Mouse (Mus musculus): ENCODE measurements around the gene Olfr606. TPM values are rescaled to one million over a fixed set of nuclear protein-coding genes. Genes with fewer than 3 reads are reported as not detected.
"Not testable (repeated sequence)": the region's sequence is repeated elsewhere in the genome, so short reads cannot be mapped to it uniquely, and the experiment has no call there.

The Olfr606 gene
- not detected in 2 replicates for polyA plus RNA-seq (2015; fragmentation: Nextera tagmentation; extraction: Ambion mirVana)

DNA sequence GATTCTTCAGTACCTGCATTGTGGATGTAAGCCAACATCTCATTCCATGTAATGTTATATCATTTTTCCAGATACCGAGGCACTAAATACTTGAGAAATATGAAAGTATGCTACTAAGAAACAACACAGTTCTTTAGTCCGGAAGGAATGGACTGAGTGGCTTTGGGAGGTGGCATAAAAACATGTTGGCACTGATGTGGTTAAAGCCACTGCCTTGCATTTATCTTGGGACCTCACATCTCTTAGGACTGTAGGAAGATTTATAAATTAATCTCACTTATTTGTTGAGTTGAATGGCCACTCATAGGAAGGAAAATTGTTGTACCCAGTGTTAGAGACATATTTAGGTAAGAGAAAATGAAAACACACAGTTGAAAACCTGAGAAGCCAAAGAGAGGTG, at the start of gene Olfr606:
TSS of gene Olfr606 (plus strand) at position 301 of the 400 bp plus-strand sequence.
- Histone ChIP-seq H3K27me3 (no peaks in the 10 kb centered on the region), H3K9ac (no peak within 1 kb of the TSS), H3K4me3 (replicated peaks) (no peak within 1 kb of the TSS), H3K9me3 (replicated peaks) (no peaks in the 10 kb centered on the region), H3K4me1 (replicated peaks) (no peaks in the 10 kb centered on the region), H3K27ac (replicated peaks) (no peak within 1 kb of the TSS), H3K36me3 (replicated peaks) (no peaks in the 10 kb centered on the region), H3K4me2 (no peak within 1 kb of the TSS)
- WGBS (ENCODE audit: insufficient replicate concordance), result 63% methylated on average over 2 of the region's 2 CpGs
- ATAC-seq (ENCODE audit: insufficient read depth), result no peak

DNA sequence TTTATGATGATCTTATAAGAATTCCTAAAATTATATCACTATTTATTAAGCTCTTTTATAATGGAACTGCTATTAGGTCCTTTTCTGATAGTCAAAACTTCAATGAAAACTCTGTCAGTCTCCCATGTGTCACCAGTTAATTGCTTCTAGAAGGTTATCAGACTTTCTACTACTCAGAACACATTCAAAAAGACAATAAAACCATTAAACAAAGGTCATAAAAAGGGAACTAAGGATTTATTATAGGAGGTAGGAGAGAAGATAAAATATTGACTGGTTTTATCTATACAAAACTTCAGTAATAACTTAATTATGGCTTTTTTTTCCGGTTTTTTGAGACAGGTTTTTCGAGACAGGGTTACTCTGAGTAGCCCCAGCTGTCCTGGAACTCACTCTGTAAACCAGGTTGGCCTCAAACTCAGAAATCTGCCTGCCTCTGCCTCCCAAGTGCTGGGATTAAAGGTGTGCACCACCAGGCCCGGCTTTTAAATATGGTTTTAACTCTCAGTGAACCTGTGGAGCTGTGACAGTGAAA, 42.3 kb upstream of the Olfr606 start:
- not testable (repeated sequence) for H3K4me2 ChIP-seq; H3K9ac ChIP-seq; ATAC-seq (ENCODE audit: insufficient read depth); H3K27me3 ChIP-seq; H3K36me3 ChIP-seq (replicated peaks); H3K9me3 ChIP-seq (replicated peaks); H3K27ac ChIP-seq (replicated peaks); H3K4me1 ChIP-seq (replicated peaks); H3K4me3 ChIP-seq (replicated peaks)
- 34% methylated on average over 3 of the region's 3 CpGs for WGBS (ENCODE audit: insufficient replicate concordance)

DNA sequence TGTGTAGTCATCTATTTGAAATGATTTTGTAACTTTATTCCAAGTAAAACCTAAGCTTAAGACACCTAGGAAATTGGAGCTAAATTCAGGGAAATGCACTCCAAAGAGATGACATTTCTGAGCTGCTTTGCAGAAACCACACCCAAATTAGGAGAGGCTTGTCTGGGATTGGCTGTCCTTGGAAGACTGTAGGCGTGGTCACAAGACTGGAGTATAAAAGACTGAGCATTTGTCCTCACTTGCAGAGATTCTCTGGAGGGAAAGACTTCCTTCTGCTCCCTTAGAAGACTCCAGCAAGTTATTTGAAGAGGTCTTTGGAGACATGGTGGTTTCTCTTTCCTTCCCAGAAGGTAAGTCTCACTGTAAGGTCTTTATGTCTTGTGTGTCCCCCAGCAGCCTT, 34.1 kb upstream of the Olfr606 start, which contains the start of gene Usp17lc:
TSS of gene Usp17lc (plus strand) at position 301 of the 400 bp plus-strand sequence.
- not testable (repeated sequence) for ATAC-seq (ENCODE audit: insufficient read depth)
- 41% methylated on average over 1 of the region's 1 CpGs for WGBS (ENCODE audit: insufficient replicate concordance)

DNA sequence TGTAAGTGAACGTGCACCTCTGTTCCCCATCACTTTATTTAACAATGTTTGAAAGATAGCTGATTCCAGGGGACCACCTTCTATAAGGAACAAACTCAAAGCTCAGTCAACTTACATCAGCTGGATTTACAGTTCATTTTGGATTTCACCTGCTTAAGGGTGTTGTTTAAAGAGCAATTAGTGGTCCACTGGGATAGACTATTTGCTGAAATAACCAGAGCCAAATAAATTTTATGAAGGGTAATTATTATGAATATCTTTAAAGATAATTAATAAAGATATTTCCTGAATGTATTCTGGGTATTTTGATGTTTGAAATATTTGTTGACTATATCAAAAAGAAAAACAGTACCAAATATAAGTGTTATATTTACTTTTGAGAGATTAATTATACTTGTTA, 3.5 kb upstream of the Olfr606 start, which contains the start of gene Olfr605:
TSS of gene Olfr605 (minus strand) at position 101 of the 400 bp plus-strand sequence.
- no peak for ATAC-seq (ENCODE audit: insufficient read depth)

More for the DNA sequence above, 34.1 kb upstream of the Olfr606 start, which contains the start of gene Usp17lc:
- H3K4me2 ChIP-seq; H3K9ac ChIP-seq; H3K4me1 ChIP-seq (replicated peaks); H3K27ac ChIP-seq (replicated peaks); H3K27me3 ChIP-seq; H3K9me3 ChIP-seq (replicated peaks); H3K36me3 ChIP-seq (replicated peaks); H3K4me3 ChIP-seq (replicated peaks): not testable (repeated sequence)

DNA sequence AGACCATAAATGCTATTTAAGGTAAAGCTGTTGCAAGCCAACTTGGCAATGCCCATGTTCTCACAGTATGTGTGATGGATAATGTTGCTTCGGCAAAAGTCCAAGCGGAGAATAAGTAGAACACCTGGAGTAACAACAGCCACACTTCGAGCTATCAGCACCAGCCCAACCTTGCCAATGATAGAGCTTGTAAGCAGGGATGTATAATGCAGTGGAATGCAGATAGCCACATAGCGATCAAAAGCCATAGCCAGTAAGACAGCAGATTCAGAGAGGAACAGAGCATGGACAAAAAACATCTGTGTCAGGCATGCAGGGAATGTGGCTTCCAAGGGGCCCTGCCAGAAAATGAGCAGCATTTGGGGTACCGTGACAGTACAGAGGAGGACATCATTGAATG, 11.7 kb downstream of the Olfr606 start:
- Histone ChIP-seq H3K4me1 (replicated peaks) (no peaks in the 10 kb centered on the region), H3K36me3 (replicated peaks) (no peaks in the 10 kb centered on the region), H3K27me3 (no peaks in the 10 kb centered on the region), H3K4me3 (replicated peaks) (no peak overlapping the region), H3K9ac (no peak overlapping the region), H3K9me3 (replicated peaks) (no peaks in the 10 kb centered on the region), H3K27ac (replicated peaks) (no peak overlapping the region), H3K4me2 (no peak overlapping the region)
- WGBS (ENCODE audit: insufficient replicate concordance), result 73% methylated on average over 5 of the region's 5 CpGs
- ATAC-seq (ENCODE audit: insufficient read depth), result no peak

More for the DNA sequence above, 3.5 kb upstream of the Olfr606 start, which contains the start of gene Olfr605:
- no peak within 1 kb of the TSS for H3K27ac ChIP-seq (replicated peaks)
- H3K27me3 ChIP-seq, result no peaks in the 10 kb centered on the region
- H3K4me2 ChIP-seq, result no peak within 1 kb of the TSS
- no peaks in the 10 kb centered on the region for H3K4me1 ChIP-seq (replicated peaks)
- no peak within 1 kb of the TSS for H3K4me3 ChIP-seq (replicated peaks)
- no peaks in the 10 kb centered on the region for H3K9me3 ChIP-seq (replicated peaks)
- no peak within 1 kb of the TSS for H3K9ac ChIP-seq
- H3K36me3 ChIP-seq (replicated peaks), result no peaks in the 10 kb centered on the region
- 69% methylated on average over 1 of the region's 1 CpGs for WGBS (ENCODE audit: insufficient replicate concordance)

DNA sequence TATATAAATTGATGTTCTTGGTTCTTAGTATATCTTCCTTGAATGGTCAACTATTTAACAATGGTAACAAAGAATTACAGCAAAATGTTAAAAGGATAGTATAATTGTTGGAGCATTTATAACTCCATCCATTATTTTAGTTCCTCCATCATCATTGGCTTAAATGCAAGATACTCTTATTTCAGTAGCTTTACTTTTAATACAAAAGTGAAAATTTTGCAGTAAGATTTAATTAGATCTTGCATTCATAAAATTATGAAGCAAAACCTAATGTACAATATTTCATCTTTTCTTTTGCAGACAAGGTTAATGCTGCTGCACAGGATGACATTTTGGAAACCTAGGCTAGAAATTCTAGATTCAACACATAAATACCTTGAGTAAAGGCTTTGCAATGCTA, 20.7 kb downstream of the Olfr606 start, which contains the start of gene Olfr608:
TSS of gene Olfr608 (plus strand) at position 301 of the 400 bp plus-strand sequence.
- H3K4me1 ChIP-seq (replicated peaks), result no peaks in the 10 kb centered on the region
- H3K27me3 ChIP-seq, result no peaks in the 10 kb centered on the region
- H3K4me2 ChIP-seq, result no peak within 1 kb of the TSS
- H3K9me3 ChIP-seq (replicated peaks), result no peaks in the 10 kb centered on the region
- no peak within 1 kb of the TSS for H3K27ac ChIP-seq (replicated peaks)
- no peak within 1 kb of the TSS for H3K4me3 ChIP-seq (replicated peaks)
- no peak for ATAC-seq (ENCODE audit: insufficient read depth)
- no peaks in the 10 kb centered on the region for H3K36me3 ChIP-seq (replicated peaks)
- no peak within 1 kb of the TSS for H3K9ac ChIP-seq

DNA sequence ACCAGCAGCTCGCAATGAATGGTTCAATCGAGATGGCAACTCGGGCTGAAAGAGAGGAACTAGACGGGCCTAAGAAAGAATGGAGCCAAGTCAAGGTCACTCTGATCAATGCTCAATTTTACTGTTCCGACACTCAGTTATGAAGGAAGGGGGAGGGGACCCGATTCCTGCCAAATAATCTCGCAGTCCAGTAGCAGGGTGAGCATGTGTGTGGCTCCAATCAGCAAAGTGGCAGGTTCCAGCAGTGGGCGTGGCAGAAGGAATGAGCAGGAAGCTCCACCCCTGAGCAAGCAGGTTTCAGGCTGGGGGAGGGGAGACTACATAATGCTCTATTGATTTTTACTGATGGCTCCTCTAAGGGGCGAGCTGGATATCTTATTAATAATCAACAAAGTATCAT, 28.3 kb downstream of the Olfr606 start:
- not testable (repeated sequence) for H3K4me2 ChIP-seq; H3K36me3 ChIP-seq (replicated peaks); H3K4me1 ChIP-seq (replicated peaks); H3K9ac ChIP-seq; H3K4me3 ChIP-seq (replicated peaks); H3K27ac ChIP-seq (replicated peaks); H3K27me3 ChIP-seq; H3K9me3 ChIP-seq (replicated peaks); ATAC-seq (ENCODE audit: insufficient read depth)
- 63% methylated on average over 9 of the region's 9 CpGs for WGBS (ENCODE audit: insufficient replicate concordance)

DNA sequence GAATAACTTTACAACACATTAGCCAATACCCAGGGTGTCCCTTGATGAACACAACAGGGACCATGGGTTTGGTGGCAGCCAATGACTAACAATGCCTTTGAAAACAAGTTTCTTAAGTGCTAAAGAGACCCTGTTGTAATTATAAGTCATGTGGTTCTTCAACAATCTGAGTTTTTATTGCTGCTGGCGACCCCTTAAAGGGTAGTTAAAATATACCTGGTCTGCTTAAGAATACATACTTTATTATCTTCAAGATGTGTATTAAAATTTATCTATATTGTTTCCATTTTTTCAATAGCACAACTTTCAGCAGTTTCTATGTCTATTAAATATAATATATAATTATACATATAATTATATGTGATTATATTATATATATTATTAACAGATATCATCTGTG, 49.1 kb downstream of the Olfr606 start, which contains the start of gene Olfr609:
TSS of gene Olfr609 (minus strand) at position 101 of the 400 bp plus-strand sequence.
- Histone ChIP-seq H3K4me2 (no peak within 1 kb of the TSS), H3K27ac (replicated peaks) (no peak within 1 kb of the TSS), H3K4me3 (replicated peaks) (no peak within 1 kb of the TSS), H3K36me3 (replicated peaks) (no peaks in the 10 kb centered on the region), H3K27me3 (no peaks in the 10 kb centered on the region), H3K9ac (no peak within 1 kb of the TSS), H3K4me1 (replicated peaks) (no peaks in the 10 kb centered on the region), H3K9me3 (replicated peaks) (no peaks in the 10 kb centered on the region)
- 27% methylated on average over 1 of the region's 1 CpGs for WGBS (ENCODE audit: insufficient replicate concordance)
- ATAC-seq (ENCODE audit: insufficient read depth), result no peak

Small RNA genes within 50 kb of the gene (microRNA-seq; reads per million reads assigned to microRNA genes)
- not detected for gene Gm25774

Other genes starting within 250 kb of the Olfr606 start
- not detected in 2 replicates for gene Olfr593, start 237.2 kb upstream of the Olfr606 start, polyA plus RNA-seq (2015; fragmentation: Nextera tagmentation; extraction: Ambion mirVana)
- not detected in 2 replicates for gene Olfr594, start 232.1 kb upstream of the Olfr606 start, polyA plus RNA-seq (2015; fragmentation: Nextera tagmentation; extraction: Ambion mirVana)
- not detected in 2 replicates for gene Usp17ld, start 196.5 kb upstream of the Olfr606 start, polyA plus RNA-seq (2015; fragmentation: Nextera tagmentation; extraction: Ambion mirVana)
- not detected in 2 replicates for gene Olfr596, start 143.4 kb upstream of the Olfr606 start, polyA plus RNA-seq (2015; fragmentation: Nextera tagmentation; extraction: Ambion mirVana)
- not detected in 2 replicates for gene Olfr597, start 132.7 kb upstream of the Olfr606 start, polyA plus RNA-seq (2015; fragmentation: Nextera tagmentation; extraction: Ambion mirVana)
- not detected in 2 replicates for gene Olfr598, start 125.5 kb upstream of the Olfr606 start, polyA plus RNA-seq (2015; fragmentation: Nextera tagmentation; extraction: Ambion mirVana)
- gene Olfr599, start 113.1 kb upstream of the Olfr606 start, polyA plus RNA-seq (2015; fragmentation: Nextera tagmentation; extraction: Ambion mirVana), result not detected in 2 replicates
- not detected in 2 replicates for gene Olfr600, start 99.4 kb upstream of the Olfr606 start, polyA plus RNA-seq (2015; fragmentation: Nextera tagmentation; extraction: Ambion mirVana)
- not detected in 2 replicates for gene Olfr601, start 86.4 kb upstream of the Olfr606 start, polyA plus RNA-seq (2015; fragmentation: Nextera tagmentation; extraction: Ambion mirVana)
- not detected in 2 replicates for gene Olfr603, start 62.9 kb upstream of the Olfr606 start, polyA plus RNA-seq (2015; fragmentation: Nextera tagmentation; extraction: Ambion mirVana)
- not detected in 2 replicates for gene Usp17lc, start 34.0 kb upstream of the Olfr606 start, polyA plus RNA-seq (2015; fragmentation: Nextera tagmentation; extraction: Ambion mirVana)
- not detected in 2 replicates for gene Olfr605, start 3.6 kb upstream of the Olfr606 start, polyA plus RNA-seq (2015; fragmentation: Nextera tagmentation; extraction: Ambion mirVana)
- gene Olfr607, start 15.1 kb downstream of the Olfr606 start, polyA plus RNA-seq (2015; fragmentation: Nextera tagmentation; extraction: Ambion mirVana), result not detected in 2 replicates
- not detected in 2 replicates for gene Olfr608, start 20.8 kb downstream of the Olfr606 start, polyA plus RNA-seq (2015; fragmentation: Nextera tagmentation; extraction: Ambion mirVana)
- not detected in 2 replicates for gene Olfr609, start 49.0 kb downstream of the Olfr606 start, polyA plus RNA-seq (2015; fragmentation: Nextera tagmentation; extraction: Ambion mirVana)
- gene Olfr610, start 63.1 kb downstream of the Olfr606 start, polyA plus RNA-seq (2015; fragmentation: Nextera tagmentation; extraction: Ambion mirVana), result not detected in 2 replicates
- not detected in 2 replicates for gene Olfr611, start 71.8 kb downstream of the Olfr606 start, polyA plus RNA-seq (2015; fragmentation: Nextera tagmentation; extraction: Ambion mirVana)
- gene Olfr612, start 93.7 kb downstream of the Olfr606 start, polyA plus RNA-seq (2015; fragmentation: Nextera tagmentation; extraction: Ambion mirVana), result not detected in 2 replicates
- gene Olfr613, start 99.0 kb downstream of the Olfr606 start, polyA plus RNA-seq (2015; fragmentation: Nextera tagmentation; extraction: Ambion mirVana), result not detected in 2 replicates
- gene Olfr615, start 107.0 kb downstream of the Olfr606 start, polyA plus RNA-seq (2015; fragmentation: Nextera tagmentation; extraction: Ambion mirVana), result not detected in 2 replicates
- not detected in 2 replicates for gene Olfr616, start 120.1 kb downstream of the Olfr606 start, polyA plus RNA-seq (2015; fragmentation: Nextera tagmentation; extraction: Ambion mirVana)
- gene Olfr617, start 124.0 kb downstream of the Olfr606 start, polyA plus RNA-seq (2015; fragmentation: Nextera tagmentation; extraction: Ambion mirVana), result not detected in 2 replicates
- not detected in 2 replicates for gene Olfr618, start 141.1 kb downstream of the Olfr606 start, polyA plus RNA-seq (2015; fragmentation: Nextera tagmentation; extraction: Ambion mirVana)
- gene Olfr619, start 151.5 kb downstream of the Olfr606 start, polyA plus RNA-seq (2015; fragmentation: Nextera tagmentation; extraction: Ambion mirVana), result not detected in 2 replicates
- not detected in 2 replicates for gene Olfr620, start 163.5 kb downstream of the Olfr606 start, polyA plus RNA-seq (2015; fragmentation: Nextera tagmentation; extraction: Ambion mirVana)
- gene Olfr622, start 193.7 kb downstream of the Olfr606 start, polyA plus RNA-seq (2015; fragmentation: Nextera tagmentation; extraction: Ambion mirVana), result not detected in 2 replicates
- not detected in 2 replicates for gene Olfr623, start 214.7 kb downstream of the Olfr606 start, polyA plus RNA-seq (2015; fragmentation: Nextera tagmentation; extraction: Ambion mirVana)
- gene Olfr624, start 222.1 kb downstream of the Olfr606 start, polyA plus RNA-seq (2015; fragmentation: Nextera tagmentation; extraction: Ambion mirVana), result 0.02 TPM in 2 replicates
- gene Olfr625-ps1, start 233.7 kb downstream of the Olfr606 start, polyA plus RNA-seq (2015; fragmentation: Nextera tagmentation; extraction: Ambion mirVana), result not detected in 2 replicates

Data from liver, embryonic 15.5 days (tissue).